Mouse (Mus musculus) splenic B cell, adult 2 months (primary cell): ENCODE data around the gene Olfml2a.
"Not testable (repeated sequence)": the region's sequence is repeated elsewhere in the genome, so short reads cannot be mapped to it uniquely, and the experiment has no call there.

Experiments used
- DNase-seq: peaks from one replicate; pipeline ENCODE4 v3.0.0-alpha.2; 2011; ENCODE audit warnings: low read depth, low spot score
- H3K27me3 ChIP-seq: 2 replicates; pipeline ENCODE4 v1.6.1; 2012; ENCODE audit warnings: mild to moderate bottlenecking, low read length, moderate library complexity, mixed read lengths; ENCODE audit not compliant: control insufficient read depth, poor library complexity, insufficient read depth, severe bottlenecking
- H3K36me3 ChIP-seq: 2 replicates; pipeline ENCODE4 v1.6.1; 2012; ENCODE audit warnings: mild to moderate bottlenecking, low read length, moderate library complexity, mixed read lengths; ENCODE audit not compliant: control insufficient read depth, poor library complexity, insufficient read depth, severe bottlenecking

Gene Olfml2a

GRCm38 (mm10) chr2:39006149-39006730, 74.5 kb downstream of the Olfml2a start:
- peaks cover 6% of the 10 kb centered on the region; the same call in 1 of the 2 replicates for H3K36me3 ChIP-seq
- DNase-seq, result no peak
- no peaks in the 10 kb centered on the region for H3K27me3 ChIP-seq

- Histone ChIP-seq H3K36me3 (peaks cover 4% of the 10 kb centered on the region), H3K27me3 (no peaks in the 10 kb centered on the region)
- peak; percentile 93 for DNase-seq
Measured at GRCm38 (mm10) chr2:39007865-39008264, 76.1 kb downstream of the Olfml2a start.

GRCm38 (mm10) chr2:39008350-39008851, 76.6 kb downstream of the Olfml2a start:
- no peak for DNase-seq
- Histone ChIP-seq H3K36me3 (peaks cover 7% of the 10 kb centered on the region), H3K27me3 (no peaks in the 10 kb centered on the region)

GRCm38 (mm10) chr2:39008954-39009365, 77.2 kb downstream of the Olfml2a start:
- peak; percentile 93 for DNase-seq
- Histone ChIP-seq H3K36me3 (peaks cover 7% of the 10 kb centered on the region), H3K27me3 (no peaks in the 10 kb centered on the region)

- not testable (repeated sequence) for DNase-seq, H3K27me3 ChIP-seq
- H3K36me3 ChIP-seq, result peaks cover 15% of the 10 kb centered on the region
Measured at GRCm38 (mm10) chr2:39010144-39010543, 78.4 kb downstream of the Olfml2a start.

- Histone ChIP-seq H3K27me3 (no peaks in the 10 kb centered on the region), H3K36me3 (peaks cover 20% of the 10 kb centered on the region)
- peak; percentile 83 for DNase-seq
Measured at GRCm38 (mm10) chr2:39011264-39011663, 79.5 kb downstream of the Olfml2a start.

- DNase-seq, result no peak
- Histone ChIP-seq H3K36me3 (peaks cover 20% of the 10 kb centered on the region), H3K27me3 (no peaks in the 10 kb centered on the region)
Measured at GRCm38 (mm10) chr2:39011971-39012370, 80.2 kb downstream of the Olfml2a start.

GRCm38 (mm10) chr2:39012768-39013279, 81.0 kb downstream of the Olfml2a start:
- no peaks in the 10 kb centered on the region for H3K27me3 ChIP-seq
- no peak for DNase-seq
- peaks cover 20% of the 10 kb centered on the region for H3K36me3 ChIP-seq
